Mouse (Mus musculus) layer of hippocampus, adult 18-20 months (tissue): ENCODE measurements at regions not wholly inside any gene's neighbourhood (a gene's known extent, or its start where the extent isn't known, plus 50 kb on each side); places are given as distances from the start of the nearest gene placed in this dataset.

ENCODE experiments used
- DNase-seq, 2 experiments: peaks; one replicate each; pipeline ENCODE4 v3.0.0; 2022; ENCODE audit warnings: low spot score in 2 of 2

DNA sequence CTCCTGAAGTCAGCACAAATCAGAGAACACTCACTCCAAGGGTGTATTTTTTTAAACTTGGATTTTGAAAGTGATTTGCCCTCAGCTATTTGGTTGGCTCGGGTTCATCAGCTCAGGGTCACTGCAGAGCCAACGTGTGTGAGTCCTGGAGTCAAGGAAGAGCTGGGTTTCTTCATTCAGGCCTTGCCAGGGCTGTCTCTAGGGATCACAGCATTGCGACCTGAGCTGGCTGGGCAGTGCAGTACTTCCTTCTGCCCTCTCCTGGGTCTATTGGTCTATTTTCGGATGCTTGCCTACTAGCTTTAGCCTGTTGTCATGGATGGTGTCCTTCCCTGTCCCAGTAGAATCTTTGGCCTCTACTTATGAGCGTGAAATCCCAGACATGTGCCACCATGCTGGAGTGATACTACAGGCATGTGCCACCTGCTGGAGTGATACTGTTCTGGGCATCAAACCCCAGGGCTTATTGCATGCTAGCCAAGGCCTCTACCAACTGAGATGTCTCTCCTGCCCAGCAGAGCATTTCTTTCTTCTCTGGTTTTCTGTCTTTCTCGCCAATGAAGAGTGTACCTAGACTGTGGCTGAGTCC is 211.7 kb upstream of the Rbfox1 start:
- DNase-seq: no peak

DNA sequence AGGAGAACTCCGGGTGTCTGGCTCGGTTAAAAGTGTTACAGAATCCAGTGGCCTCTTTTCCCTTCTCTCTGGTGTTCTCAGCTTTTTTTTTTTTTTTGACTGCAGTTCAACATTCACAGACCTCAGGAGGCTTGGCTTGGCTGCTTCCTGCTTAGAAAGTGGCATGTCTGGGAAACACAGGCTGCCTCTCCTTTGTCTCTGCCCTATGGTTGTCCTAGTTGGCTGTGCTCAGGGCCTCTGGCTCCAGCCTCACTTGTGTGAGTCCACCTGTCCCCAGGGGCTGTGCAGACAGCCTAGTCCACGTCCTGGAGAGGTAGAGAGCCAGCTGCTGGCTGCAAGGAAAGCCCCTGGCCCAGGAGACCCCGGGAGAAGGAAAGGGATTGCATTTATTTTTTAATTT is 212.3 kb upstream of the Rbfox1 start:
- no peak for DNase-seq

DNA sequence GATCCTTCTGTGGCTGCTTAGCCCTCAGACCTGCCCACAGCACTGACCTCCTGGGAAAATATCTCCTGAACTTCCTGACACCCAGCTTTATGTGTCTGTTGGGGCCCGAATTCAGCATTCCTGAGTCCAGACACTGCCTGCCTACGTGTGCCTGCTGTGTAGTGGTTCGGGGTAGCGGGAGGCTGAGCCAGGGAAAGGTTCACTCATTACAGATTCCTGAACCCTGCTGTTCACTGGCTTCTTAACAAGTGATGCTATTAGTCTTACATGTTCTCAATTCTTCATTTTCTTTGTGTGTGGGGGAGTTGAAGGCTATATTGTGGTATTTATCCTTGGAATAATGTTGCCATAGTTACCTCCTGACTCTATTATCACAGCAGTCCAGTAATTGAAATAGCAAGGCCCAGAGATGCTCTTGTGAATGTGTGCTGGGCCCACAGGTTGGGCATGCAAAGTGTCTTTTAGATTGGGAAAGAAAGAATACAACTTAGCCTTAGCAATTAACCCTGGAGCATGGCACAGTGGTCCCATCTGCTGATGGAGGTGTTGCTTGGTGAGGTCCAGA is 216.7 kb upstream of the Rbfox1 start:
- no peak for DNase-seq

DNA sequence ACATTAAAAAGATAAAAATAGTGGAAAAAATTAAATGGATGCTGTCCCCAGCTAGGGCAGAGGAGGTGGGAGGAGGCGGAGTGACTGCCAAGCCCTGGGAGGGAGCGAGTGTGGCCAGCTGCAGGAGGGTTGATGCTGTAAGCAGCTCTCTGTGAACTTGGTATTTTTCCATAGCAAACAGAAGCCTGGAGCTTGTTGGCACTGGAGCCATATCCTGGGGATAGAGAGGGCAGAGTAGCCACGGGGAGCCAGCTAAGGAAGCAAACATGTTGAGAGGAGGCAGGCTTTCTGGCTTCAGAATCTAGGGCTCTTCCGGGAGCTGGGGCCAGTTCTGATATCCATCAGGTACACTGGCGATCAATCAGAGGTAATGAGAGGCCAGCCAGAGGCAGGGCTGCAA is 223.2 kb upstream of the Rbfox1 start:
- peak in 1 of 2 experiments; percentile 39 for DNase-seq

DNA sequence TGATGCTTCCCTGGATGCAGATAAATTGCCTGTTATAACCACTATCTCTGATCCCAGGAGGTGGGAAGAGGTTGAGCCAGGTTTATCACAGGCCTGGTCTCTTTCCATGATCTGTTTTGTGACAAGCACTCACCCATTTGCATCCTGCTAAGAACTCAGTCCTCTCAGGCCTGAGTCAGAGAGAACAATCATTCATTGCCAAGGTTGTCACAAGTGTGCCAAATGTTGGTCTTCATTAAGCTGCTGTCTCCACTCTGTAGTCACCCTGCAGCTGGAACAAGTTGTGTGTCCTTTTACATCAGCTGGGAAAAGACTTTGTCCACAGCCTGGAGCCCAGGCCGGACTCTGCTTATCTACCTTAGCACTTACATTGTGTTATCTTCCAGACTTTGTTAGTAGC is 233.6 kb upstream of the Rbfox1 start:
- DNase-seq: no peak

DNA sequence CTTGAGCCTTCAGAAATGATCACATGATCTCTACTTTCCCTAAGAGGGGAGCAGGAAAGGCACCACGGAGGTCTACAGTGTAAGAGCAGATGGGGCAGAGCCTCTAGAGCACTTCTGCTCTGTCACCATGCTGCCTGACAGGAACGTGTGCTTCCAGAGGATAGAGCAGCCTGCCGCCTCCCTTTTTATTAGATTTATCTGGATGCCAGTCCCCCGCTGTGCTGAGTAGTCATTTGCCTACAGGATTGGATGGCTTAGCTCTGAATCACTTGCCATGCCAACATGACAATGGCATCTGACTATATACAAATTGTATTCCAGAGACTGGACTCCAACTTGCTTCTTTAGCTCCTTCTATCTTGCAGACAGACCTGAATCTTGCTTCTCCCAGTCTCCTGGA is 234.2 kb upstream of the Rbfox1 start:
- no peak for DNase-seq

DNA sequence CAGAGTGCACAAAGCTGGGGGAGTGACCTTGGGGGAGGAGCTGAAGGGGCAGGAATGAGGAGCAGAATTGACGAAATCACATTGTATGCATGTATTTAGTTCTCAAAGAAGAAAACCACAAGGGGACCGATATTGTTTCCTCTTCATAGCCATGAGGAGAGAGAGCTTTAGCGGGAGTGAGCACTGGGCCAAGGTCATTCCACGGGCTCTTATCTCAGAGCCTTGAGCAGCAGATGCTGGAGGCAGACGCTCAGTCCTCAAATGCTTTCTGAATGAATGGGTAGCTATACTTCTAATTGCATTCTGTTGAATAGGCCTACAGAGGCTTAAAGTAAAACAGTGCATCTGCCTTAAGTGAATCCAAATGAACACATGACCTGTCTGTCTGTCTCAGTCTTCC is 245.2 kb upstream of the Rbfox1 start:
- no peak for DNase-seq

DNA sequence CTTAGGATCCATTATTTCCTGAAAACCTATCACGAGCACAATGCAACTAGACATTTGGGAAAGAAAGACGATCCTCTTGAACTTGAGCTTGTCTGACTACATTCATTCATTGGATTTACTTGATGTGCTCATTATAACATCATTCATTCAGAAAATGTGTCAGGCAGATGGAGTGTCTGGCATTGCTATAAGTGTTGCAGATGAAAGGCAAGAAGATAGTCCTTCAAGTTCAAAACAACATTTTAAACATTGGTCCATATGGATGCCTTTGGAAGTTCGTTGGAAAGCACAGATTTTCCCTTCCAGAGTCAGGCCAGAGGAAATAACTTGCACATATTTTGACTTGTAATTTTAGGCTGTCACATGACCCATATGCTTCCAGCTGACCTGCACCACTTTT is 255.2 kb upstream of the Rbfox1 start:
- DNase-seq: peak in 1 of 2 experiments; percentile 15

DNA sequence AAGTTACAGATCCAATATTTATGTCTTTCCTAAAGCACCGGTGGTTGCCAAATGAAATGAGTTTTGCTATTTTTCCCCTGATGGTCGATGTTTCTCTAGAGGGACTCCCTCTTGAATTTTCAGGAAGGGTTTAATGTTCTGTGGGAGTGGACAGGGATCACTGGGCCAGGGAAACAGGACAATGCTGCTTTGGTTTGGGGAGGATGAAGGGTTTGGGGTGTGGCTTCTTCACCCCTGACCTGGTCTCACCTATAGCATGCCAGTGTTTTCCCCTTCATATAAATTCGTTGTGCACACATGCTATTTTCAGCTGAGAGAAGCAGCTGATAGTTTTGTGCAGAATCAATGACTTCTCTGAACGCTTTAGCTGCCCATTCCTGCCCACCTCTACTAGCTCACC is 257.2 kb upstream of the Rbfox1 start:
- DNase-seq: no peak

DNA sequence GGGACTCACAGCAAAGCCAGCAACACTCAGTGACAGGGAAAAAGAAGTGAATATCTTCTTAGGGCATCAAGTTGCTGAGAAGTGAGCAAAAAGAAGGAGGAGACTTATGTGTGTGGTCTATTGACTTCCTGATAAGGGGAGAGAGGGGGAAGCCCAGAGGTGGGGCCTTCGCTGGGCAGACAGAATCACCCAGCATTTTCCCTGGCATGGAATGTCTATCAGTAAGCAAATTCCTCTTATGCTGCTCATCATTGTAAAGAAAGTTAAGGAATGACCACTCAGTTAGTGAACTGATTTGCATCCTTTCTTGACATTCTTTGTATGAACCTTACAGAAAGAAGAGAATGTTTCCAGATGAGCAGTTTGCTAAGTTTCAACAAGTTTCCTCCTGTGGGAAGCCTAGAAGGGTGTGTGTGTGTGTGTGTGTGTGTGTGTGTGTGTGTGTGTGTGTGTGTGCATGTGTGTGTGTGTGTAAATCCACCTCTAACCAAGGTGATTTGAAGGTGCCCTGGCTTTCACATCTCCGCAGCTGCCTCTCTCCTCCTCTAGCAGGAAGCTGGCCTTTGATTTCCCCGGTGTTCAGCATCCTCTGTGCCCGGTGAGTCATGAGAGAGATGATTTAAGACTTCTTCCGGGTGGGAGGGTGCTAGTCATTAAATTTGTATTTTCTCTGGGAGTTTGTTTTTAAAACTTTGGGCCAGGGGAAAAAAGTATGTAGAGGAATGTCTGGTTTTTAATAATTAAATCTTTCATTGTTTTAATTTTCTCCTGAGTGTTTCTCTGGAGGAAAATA is 257.8 kb upstream of the Rbfox1 start:
- no peak for DNase-seq

DNA sequence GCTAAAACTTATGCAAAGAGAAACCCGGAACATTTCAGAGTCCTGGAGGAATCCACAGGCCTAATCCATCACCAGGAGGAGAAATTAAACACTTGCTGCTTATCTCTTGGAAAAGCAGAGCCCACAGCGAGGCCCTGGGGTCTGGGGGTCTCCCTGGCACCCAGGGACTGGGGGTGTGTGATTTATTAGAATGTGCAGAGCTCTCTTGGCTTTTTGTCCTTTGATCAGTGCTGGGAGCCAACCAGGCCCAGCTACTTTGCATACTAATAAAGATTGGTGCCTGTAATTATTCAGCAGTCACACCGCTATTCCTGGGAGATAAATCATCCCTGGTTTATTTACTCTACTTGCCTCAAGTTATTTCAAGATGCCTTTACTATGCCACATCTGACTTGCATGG is 260.0 kb upstream of the Rbfox1 start:
- DNase-seq: no peak

DNA sequence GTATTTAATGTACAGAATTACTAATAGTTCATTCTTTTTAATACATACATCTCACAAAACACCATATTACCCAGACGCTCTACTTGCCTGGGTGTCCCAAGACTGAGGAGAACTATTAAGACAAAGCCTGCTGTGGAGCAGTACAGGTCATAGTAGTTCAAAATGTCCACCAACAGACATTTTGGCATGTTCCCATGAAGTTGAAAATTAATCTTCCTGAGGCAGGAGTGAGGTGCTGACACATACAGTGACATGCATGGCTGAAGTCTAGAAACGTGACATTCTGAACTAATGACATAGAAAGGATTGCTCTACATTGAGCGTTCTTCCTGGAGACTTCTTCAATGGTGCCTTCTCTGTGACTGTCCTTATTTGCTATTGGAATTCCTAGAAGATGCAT is 264.6 kb upstream of the Rbfox1 start:
- no peak for DNase-seq

DNA sequence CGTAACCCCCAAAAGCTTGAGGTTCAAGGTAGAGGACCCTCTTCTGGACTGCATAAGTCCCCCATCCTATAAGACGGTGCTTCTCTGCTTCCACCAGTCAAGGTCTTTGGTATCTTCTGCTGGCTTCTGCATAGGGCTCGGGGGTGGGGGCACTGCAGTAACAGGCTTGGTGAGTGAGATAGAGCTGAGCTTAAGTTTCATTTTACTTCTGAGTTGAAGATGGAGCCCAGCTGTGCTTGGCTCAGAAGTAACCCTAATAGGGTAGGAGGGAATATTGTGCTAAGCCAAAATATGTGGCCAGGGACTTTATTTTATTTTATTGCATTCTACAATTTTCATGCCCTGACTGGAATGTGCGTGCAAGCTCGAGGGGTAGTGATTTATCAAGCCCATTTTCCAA is 268.8 kb upstream of the Rbfox1 start:
- no peak for DNase-seq

DNA sequence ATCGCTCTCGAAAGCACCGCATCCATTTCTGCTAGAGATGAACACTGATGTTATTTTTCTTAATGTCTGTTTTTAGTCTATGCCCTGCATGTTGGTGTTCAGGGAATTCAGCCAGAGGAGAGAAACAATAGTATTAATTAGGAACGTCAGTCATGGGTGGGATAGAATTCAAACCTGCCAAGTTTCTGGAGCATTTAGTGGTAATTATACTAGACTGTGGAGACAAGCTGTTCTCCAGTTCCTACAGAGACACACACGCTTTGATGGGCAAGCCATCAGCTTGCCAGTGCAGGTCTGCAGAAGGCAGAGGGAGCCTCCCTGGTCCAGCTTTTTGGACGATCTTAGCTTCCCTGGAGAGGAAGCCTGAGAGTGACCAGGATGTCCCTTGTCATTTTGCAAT is 289.8 kb upstream of the Rbfox1 start:
- DNase-seq: peak; percentile 45 to 75

DNA sequence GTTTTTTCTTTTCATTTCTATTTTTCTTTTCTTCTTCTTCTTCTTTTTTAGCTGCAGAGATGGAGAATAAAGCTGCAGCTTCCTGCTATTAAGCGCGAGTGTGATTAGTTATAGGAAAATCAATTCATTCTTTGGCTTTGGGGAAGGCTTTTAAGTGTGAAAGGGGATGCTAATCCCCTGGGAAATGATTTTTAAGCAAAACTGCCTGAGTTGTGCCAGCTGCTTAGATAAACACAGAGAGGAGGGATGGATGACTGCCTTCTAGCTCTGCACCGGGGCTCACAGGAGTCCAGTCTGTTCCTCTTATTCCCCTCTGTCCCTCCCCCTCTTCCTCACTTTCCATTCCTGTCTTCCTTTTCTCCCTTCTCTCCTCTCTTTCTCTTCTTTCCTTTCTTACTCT is 306.8 kb upstream of the Rbfox1 start:
- DNase-seq: no peak

DNA sequence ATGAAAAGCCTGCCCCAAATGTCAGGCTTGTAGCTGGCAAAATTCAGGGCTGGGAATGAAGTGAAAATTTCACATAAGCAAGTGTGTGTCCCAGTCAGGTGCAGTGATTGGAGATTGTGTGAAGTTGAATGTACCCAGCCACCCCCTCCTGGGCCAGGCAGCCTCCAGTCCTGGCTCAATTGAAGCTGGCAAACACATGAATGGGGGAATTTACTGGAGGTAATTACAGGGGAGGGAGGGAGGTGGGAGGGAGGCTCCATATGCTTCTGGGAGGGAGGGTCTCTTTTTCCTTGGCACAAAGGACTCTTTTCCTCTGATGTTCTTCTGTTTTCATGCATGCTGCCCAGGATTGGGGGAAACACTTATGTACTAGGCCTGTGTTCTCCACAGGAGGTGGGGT is 312.4 kb upstream of the Rbfox1 start:
- no peak for DNase-seq

DNA sequence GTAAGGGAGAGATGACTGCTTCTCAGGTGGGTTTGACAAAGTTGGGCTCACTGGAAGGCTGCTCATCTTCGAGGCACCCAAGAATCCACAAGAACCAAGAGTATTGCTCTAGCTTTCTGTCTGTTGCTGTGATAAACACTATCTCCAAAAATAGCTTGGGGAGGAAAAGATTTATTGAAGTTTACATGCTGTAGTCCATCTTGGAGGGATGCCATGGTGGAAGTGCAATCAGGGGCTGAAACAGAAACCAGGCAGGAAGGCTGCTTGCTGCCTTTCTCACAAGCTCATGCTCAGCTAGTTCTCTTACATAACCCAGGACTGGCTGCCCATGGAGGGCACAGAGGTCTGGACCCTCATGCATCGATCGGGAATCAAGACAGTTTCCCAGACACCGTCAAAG is 314.5 kb upstream of the Rbfox1 start:
- DNase-seq: no peak

DNA sequence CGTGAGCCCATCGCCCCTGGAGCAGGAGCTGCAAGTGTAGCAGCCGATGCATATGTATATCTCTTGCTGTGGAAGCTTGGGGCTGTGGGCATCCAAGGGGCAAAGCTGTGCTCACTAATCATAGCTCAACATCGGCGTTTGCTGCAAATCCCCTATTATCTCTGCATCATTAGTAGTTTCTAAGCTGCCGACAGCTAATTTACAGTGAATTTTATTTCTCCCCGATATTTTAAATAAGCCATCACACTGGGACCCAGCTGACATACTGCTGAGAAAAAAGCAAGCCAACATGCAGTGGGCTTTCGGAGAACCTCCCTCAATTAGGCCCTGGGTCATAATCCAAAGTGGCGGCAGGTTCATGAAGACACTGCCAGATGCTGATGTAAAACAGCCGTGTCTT is 313.3 kb upstream of the Eef2kmt start:
- DNase-seq: no peak

DNA sequence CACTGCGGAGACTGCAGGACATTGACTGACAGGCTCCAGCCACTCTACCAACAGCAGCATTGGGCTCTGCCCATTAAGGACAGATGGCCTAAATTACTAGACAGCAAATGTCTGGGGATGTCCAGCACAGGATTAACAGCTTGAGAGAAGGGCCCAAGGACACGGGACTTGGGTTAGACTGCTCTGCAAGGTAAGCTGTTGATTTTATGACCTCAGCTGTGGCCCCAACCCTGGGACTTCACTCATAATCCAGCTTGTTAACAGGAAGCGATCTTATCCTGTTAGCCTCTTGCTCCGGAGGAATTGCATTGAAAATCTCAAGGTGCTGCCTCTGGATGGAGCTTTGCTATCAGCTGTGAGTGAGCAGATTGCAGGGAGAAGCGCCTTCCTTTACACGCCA is 293.2 kb upstream of the Eef2kmt start:
- no peak for DNase-seq

DNA sequence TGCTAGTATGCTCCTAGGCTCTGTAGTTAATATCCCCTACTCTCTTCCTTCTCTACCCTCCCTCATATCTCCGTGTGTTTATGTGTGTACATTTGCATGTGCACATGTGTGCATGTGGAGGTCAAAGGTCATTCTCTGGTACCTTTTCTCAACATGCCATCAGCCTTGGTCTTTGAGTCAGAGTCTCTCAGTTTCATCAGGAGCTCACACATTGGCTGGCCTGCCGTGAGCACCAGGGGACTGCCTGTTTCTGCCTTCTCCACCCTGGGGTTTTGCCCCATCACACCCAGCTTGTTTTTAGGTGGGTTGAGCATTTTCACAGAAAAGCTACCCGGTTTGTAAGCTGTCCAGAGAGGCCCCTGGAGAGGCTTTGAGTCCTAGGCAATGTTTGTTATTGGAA is 292.8 kb upstream of the Eef2kmt start:
- no peak for DNase-seq

DNA sequence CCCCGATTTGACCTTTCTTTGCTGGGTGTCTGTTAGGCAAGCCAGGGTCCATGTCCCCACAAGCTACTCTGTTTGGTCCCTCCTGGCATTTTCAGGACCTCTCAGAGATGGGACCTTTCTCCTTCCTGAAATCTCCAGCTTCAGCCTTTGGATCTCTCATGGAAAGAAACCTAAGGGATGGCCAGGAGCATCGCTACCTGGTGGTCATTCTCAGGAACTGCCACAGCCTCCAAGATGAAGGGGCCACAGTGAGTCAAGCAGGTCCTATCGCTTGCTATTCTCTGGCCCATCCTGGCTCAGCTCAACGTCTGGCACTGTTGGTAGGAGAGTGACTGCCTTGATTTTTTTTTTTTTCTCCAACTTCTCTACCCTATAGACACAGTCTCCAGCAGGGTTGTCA is 291.0 kb upstream of the Eef2kmt start:
- DNase-seq: no peak

DNA sequence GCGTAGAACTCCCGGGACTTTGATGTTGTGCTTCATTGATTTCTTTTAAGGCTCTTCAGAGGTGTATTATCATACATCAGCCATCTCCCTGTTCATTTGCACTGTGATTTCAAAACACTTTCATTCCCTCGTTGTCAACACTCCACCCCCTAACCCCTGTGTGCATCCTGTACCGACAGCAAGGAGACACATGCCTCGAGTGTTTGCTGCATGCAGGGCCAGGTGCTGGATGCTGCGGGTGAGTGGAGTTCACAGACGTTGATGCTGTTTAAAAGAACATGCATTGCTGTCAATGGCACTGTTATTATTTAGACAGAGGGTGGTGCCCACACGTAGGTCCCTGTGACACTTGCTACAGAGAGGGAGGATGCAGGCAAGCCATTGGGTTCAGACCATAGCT is 290.0 kb upstream of the Eef2kmt start:
- DNase-seq: no peak

DNA sequence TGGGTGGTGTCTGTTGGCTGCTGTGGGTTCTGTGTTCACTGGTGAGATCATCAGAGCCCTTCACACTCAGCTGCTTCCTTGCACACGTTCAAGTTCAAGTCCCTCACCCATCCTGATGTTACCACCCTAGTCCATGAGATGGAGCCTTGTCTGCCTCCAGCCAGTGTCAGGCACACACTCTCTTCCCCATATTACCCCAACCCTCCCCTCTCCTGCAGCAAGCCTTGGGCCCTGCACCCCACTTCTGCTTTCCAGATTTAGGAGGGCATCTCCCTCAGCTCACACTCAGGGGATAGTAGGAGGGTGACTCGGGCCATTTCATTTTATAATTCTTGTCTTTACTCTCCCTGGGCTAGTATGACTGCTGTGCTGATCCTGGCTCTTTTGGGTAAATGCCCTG is 288.7 kb upstream of the Eef2kmt start:
- DNase-seq: no peak
